Mouse (Mus musculus): ENCODE measurements around the gene Erc2. TPM values are rescaled to one million over a fixed set of nuclear protein-coding genes. Genes with fewer than 3 reads are reported as not detected.

Gene Erc2
- polyA plus RNA-seq, 1 experiment from 2014 or later: 58.0 TPM

DNA sequence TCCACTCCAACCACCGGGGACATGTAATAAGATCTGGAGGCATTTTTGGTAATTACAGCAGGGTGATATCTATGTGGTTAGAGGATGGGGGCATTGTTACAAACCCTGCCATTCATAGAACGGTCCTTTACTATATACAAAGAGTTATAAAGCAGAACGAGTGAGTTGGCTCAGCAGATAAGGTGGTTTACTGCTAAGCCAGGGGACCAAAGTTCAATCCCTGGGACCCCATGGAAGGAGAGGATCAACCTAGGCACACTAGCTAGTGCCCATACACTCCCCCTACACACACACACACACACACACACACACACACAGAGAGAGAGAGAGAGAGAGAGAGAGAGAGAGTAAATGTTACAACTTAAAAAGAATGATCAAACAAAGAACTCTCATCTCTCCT, 835.2 kb downstream of the Erc2 start:
- no peak overlapping the region for H3K9ac ChIP-seq
- ATAC-seq (ENCODE audit: low read depth): no peak
- 84% methylated on average over 3 of the region's 3 CpGs for WGBS
- H3K36me3 ChIP-seq: no peaks in the 10 kb centered on the region
- H3K9me3 ChIP-seq: no peaks in the 10 kb centered on the region
- H3K4me1 ChIP-seq (replicated peaks): no peaks in the 10 kb centered on the region
- H3K27me3 ChIP-seq: peaks cover 81% of the 10 kb centered on the region
- no peak overlapping the region for H3K27ac ChIP-seq (replicated peaks)
- no peak overlapping the region for H3K4me3 ChIP-seq
- H3K4me2 ChIP-seq: no peak overlapping the region

DNA sequence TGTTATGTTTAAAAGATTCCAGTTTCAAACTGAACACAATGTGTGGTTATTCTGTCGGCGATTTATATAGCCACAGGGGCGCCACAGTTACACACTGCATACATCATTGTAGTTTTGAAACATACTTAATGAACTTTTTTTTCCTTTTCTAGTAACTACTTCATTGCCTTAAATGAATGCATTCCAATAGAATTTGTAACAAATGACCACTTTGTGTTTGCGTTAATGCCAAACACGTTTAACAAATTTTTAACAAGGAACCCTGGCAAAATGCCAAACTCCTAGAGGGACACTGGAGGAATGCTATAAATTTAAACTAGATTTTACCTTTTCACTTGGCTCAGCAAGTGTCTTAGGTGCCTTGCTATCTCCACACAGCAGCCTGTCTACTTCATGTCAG, 845.7 kb downstream of the Erc2 start:
- Histone ChIP-seq H3K9me3 (no peaks in the 10 kb centered on the region), H3K27ac (replicated peaks) (no peak overlapping the region), H3K27me3 (peaks cover 50% of the 10 kb centered on the region), H3K4me1 (replicated peaks) (peaks cover 20% of the 10 kb centered on the region), H3K4me2 (no peak overlapping the region), H3K4me3 (no peak overlapping the region), H3K9ac (no peak overlapping the region), H3K36me3 (no peaks in the 10 kb centered on the region)
- 39% methylated on average over 5 of the region's 5 CpGs for WGBS
- no peak for ATAC-seq (ENCODE audit: low read depth)

DNA sequence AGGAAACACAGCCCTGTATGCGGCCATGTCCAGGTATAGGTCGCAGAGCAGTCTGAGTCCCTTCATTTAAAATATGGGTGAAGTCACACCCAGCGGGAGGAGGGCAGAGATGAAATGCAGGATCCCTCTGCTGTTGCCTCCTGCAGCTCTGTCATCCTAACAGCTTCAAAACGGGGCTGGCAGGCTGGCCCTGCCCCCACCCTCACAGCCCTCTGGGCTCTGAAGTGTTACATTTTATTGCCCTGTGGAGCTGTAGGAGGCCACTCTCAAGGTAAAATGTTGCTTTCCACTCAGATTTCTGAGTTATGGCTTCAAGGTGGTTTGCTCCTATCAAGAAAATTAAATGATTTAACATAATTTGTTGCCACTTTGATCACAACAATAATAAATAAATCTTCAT, 847.5 kb downstream of the Erc2 start:
- H3K9me3 ChIP-seq: no peaks in the 10 kb centered on the region
- H3K27ac ChIP-seq (replicated peaks): no peak overlapping the region
- no peak overlapping the region for H3K9ac ChIP-seq
- no peak overlapping the region for H3K4me2 ChIP-seq
- H3K4me3 ChIP-seq: no peak overlapping the region
- H3K36me3 ChIP-seq: no peaks in the 10 kb centered on the region
- peak; percentile 47 for ATAC-seq (ENCODE audit: low read depth)
- H3K4me1 ChIP-seq (replicated peaks): peaks cover 21% of the 10 kb centered on the region
- WGBS: 11% methylated on average over 4 of the region's 4 CpGs
- H3K27me3 ChIP-seq: peaks cover 37% of the 10 kb centered on the region

DNA sequence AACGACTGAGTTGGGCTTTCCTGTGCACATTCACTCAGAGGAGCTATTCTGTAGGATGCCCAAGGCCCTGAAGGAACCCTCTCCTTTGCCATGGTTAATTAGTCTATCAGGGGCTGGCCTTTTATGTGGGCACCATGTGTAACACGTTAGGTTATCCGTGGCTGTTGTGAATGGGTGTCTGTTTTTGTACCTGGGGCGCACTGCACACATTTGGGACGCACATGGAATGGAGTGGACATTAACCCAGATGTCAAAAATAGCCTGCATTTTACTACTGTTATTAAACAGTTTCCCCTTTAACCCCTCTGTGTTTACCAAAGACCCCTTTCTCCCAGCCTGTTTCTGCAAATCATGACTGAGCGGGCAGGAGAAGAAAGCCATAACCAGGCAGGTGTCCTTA, 848.0 kb downstream of the Erc2 start:
- no peak for ATAC-seq (ENCODE audit: low read depth)
- Histone ChIP-seq H3K4me1 (replicated peaks) (peaks cover 26% of the 10 kb centered on the region), H3K27me3 (peaks cover 32% of the 10 kb centered on the region), H3K9ac (no peak overlapping the region), H3K9me3 (no peaks in the 10 kb centered on the region), H3K27ac (replicated peaks) (no peak overlapping the region), H3K4me2 (no peak overlapping the region), H3K4me3 (no peak overlapping the region), H3K36me3 (no peaks in the 10 kb centered on the region)
- WGBS: 24% methylated on average over 6 of the region's 6 CpGs

DNA sequence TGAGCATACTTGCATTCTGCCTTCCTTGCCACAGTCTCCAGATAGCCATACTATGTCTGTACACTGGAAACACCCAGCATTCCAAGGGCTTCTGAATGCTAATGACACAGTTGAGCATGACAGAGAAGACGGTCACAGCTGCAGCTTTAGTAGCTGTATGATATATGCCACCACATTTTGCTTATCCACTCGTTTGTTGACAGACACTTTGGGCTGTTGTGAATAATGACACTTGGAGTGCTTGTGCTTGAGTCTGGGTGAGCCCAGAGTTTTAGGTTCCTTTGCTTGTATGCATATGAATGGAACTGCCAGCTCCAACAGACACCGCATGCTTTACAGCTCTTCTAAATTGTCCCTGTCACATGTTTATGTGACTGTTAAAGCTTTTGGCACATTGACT, 852.8 kb downstream of the Erc2 start:
- WGBS: 8% methylated on average over 3 of the region's 3 CpGs
- H3K4me2 ChIP-seq: peak overlapping the region; percentile 19

DNA sequence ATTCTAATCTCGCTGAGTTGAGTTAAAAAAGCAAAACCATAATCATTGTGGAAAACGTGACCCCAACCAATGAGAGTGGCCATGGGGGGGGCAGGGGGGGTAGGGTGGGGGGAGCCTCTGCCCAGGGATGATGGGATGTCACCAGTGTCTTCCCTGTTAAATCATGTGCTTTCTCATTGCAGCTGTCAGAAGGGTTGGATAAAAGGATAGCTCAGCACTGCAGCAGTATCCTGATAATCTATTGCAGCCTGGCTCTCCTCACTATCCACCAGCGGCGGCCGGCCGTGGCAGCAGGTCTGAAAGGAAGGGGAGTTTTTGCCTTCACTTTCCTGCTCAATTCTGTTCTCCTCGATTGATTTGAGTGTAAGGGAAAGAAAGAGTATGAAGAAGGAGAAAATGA, 853.2 kb downstream of the Erc2 start:
- Histone ChIP-seq H3K27me3 (peaks cover 10% of the 10 kb centered on the region; the same call in 1 of the 2 replicates), H3K9ac (0 out of 2 replicates have a peak overlapping the region, but pooled peaks have one; percentile 0), H3K27ac (replicated peaks) (peak overlapping the region; percentile 61), H3K4me1 (replicated peaks) (peaks cover 24% of the 10 kb centered on the region), H3K4me3 (no peak overlapping the region), H3K36me3 (no peaks in the 10 kb centered on the region), H3K9me3 (no peaks in the 10 kb centered on the region), H3K4me2 (peak overlapping the region; percentile 19)
- WGBS: 9% methylated on average over 7 of the region's 7 CpGs
- peak; percentile 76 for ATAC-seq (ENCODE audit: low read depth)

More for the DNA sequence above, 852.8 kb downstream of the Erc2 start:
- peaks cover 28% of the 10 kb centered on the region for H3K4me1 ChIP-seq (replicated peaks)
- peak; percentile 68 for ATAC-seq (ENCODE audit: low read depth)
- no peak overlapping the region for H3K4me3 ChIP-seq
- H3K36me3 ChIP-seq: no peaks in the 10 kb centered on the region
- peaks cover 10% of the 10 kb centered on the region; the same call in 1 of the 2 replicates for H3K27me3 ChIP-seq
- no peak overlapping the region for H3K9ac ChIP-seq
- no peaks in the 10 kb centered on the region for H3K9me3 ChIP-seq
- H3K27ac ChIP-seq (replicated peaks): peak overlapping the region; percentile 61

DNA sequence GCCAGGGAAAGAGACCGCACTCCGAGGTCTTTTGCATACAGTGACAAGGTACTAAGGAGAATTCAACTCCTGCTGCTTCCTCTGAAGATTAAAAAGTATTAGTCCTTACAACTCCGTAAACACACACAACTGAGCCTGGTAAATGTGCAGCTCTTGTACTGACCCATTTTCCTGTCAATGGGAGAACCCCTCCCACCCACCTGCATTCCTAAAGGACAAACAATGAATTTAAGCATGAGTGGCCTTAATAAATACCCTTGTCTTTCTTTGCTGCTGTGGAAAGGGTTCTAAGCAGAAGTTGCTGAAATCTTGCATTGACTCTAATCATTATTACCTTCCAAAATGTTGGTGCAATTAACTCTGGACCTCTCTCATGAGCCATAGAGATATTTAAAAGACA, 854.5 kb downstream of the Erc2 start:
- Histone ChIP-seq H3K9ac (no peak overlapping the region), H3K4me1 (replicated peaks) (peaks cover 23% of the 10 kb centered on the region), H3K4me2 (no peak overlapping the region), H3K4me3 (no peak overlapping the region), H3K9me3 (no peaks in the 10 kb centered on the region), H3K27ac (replicated peaks) (no peak overlapping the region), H3K27me3 (peaks cover 3% of the 10 kb centered on the region; the same call in 1 of the 2 replicates), H3K36me3 (no peaks in the 10 kb centered on the region)
- no peak for ATAC-seq (ENCODE audit: low read depth)
- 54% methylated on average over 3 of the region's 3 CpGs for WGBS

DNA sequence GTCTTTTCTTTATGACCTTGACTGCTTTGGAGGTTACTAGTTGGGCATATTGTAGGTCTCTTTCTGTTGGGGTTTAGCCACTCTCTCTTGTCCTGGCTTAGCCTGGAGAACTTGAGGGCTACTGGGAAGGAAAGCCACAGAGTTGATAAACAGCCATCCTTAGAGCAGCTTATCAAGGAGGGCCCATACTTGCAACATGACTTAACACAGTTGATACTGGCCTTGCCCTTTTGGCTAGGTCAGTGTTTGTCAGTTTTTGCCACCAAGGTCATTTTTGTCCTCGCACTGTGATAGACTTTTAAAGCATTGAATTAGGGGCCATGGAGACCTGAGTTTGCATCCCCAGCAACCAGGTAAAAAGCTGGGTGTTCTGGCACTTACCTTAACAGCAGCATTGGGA, 858.6 kb downstream of the Erc2 start:
- no peak overlapping the region for H3K4me3 ChIP-seq
- H3K9me3 ChIP-seq: no peaks in the 10 kb centered on the region
- WGBS: 86% methylated on average over 1 of the region's 1 CpGs
- H3K4me2 ChIP-seq: no peak overlapping the region
- peaks cover 11% of the 10 kb centered on the region for H3K4me1 ChIP-seq (replicated peaks)
- H3K27me3 ChIP-seq: no peaks in the 10 kb centered on the region
- ATAC-seq (ENCODE audit: low read depth): no peak
- no peaks in the 10 kb centered on the region for H3K36me3 ChIP-seq
- H3K9ac ChIP-seq: no peak overlapping the region
- no peak overlapping the region for H3K27ac ChIP-seq (replicated peaks)

DNA sequence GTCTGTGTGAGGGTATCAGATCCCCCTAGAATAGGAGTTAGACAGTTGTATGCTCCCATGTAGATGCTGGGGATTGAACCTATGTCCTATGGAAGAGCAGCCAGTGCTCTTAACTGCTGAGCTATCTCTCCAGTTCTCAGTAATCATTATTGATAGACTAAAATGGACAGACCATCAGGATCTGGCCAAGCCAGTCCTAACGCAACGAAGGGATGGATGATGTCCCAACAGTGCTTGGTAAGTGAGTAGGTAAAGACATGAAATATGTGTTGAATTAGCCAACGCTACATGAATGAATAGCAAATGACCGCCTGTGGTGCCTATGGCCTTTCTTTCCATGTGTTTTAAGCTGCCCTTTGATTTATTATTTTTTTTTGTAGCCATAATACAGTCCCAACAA, 871.6 kb downstream of the Erc2 start:
- Histone ChIP-seq H3K4me2 (no peak overlapping the region), H3K4me3 (no peak overlapping the region), H3K9me3 (no peaks in the 10 kb centered on the region), H3K27ac (replicated peaks) (no peak overlapping the region), H3K9ac (no peak overlapping the region), H3K27me3 (no peaks in the 10 kb centered on the region; the same call in 1 of the 2 replicates), H3K36me3 (no peaks in the 10 kb centered on the region), H3K4me1 (replicated peaks) (no peaks in the 10 kb centered on the region)
- 75% methylated on average over 4 of the region's 4 CpGs for WGBS
- no peak for ATAC-seq (ENCODE audit: low read depth)

DNA sequence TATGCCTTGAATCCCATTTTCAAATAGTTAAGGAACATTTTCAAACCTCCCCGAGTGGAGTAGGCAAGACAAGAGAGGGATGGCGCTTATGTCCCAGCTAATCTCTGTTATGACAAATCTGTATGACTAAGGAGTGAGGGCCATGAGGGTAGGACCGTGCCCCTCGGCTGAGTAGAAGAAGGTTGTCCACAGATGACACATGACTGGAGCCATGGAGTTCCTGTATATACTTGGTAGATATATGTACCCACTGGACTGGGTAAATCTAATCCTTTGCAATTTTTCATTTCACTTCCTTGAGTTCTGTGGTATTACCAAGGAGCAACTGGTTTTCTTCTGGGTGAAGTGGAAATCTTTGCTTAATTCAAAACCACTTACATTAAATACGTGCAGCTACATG, 872.0 kb downstream of the Erc2 start:
- Histone ChIP-seq H3K4me2 (no peak overlapping the region), H3K4me1 (replicated peaks) (no peaks in the 10 kb centered on the region)
- WGBS: 88% methylated on average over 5 of the region's 5 CpGs

DNA sequence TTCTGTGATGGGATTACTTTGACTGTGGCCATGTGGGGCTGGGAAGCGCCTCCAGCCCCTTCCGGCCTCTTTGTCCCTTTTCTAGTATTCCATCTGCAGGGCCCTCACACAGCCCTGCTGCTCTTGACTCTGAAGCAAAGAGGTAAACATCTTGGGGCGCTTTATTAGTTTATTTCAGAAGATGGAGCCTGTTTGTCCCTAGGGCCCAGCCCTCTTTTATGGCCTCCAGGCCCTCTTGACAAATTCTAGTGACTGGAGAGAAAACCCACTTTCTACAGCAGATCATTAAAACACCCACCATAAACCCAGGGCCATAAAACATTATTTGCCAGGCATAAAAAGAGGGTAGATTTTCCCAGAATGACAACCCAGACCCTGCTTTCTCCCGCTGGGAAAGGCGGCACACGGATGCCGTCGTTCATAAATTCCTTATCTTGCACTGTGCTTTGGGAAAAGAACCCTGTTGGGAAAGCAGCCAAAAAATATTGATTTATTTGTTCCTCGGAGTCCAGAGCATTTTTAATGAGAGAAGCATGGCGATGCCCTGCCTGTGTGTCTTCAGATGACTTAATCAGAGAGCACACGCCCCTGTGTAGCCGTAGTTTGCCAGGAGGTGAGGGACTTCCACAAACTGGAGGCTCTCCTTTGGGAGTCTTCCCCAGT, 879.1 kb downstream of the Erc2 start:
- Histone ChIP-seq H3K4me1 (replicated peaks) (peaks cover 36% of the 10 kb centered on the region), H3K9me3 (no peaks in the 10 kb centered on the region), H3K27ac (replicated peaks) (no peak overlapping the region), H3K4me3 (no peak overlapping the region), H3K36me3 (no peaks in the 10 kb centered on the region), H3K9ac (no peak overlapping the region), H3K4me2 (no peak overlapping the region), H3K27me3 (peaks cover 38% of the 10 kb centered on the region)
- 15% methylated on average over 12 of the region's 12 CpGs for WGBS
- no peak for ATAC-seq (ENCODE audit: low read depth)

More for the DNA sequence above, 872.0 kb downstream of the Erc2 start:
- Histone ChIP-seq H3K27ac (replicated peaks) (no peak overlapping the region), H3K36me3 (no peaks in the 10 kb centered on the region), H3K9me3 (no peaks in the 10 kb centered on the region), H3K9ac (no peak overlapping the region), H3K4me3 (no peak overlapping the region), H3K27me3 (no peaks in the 10 kb centered on the region; the same call in 1 of the 2 replicates)
- no peak for ATAC-seq (ENCODE audit: low read depth)

DNA sequence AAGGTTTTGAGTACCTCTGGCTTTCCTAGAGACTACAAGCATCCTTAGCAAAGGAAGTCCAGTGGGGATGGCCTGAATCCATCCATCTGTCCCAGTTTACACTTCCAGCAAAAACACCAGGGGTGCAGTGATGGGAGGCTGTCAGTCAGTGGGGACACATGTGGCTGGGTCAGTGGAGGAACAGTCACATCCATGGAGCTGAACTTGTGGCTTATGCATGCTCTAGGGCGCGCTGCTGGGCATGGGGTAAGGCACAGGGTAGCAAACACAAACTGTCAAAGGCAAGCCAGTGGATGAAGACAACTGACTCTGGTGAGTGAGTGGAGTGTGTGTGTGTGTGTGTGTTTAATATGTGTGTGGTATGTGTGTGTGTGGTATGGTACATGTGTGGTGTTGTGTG, 881.0 kb downstream of the Erc2 start:
- Histone ChIP-seq H3K27ac (replicated peaks) (no peak overlapping the region), H3K9ac (no peak overlapping the region), H3K4me2 (no peak overlapping the region), H3K4me3 (no peak overlapping the region), H3K36me3 (no peaks in the 10 kb centered on the region), H3K9me3 (no peaks in the 10 kb centered on the region), H3K27me3 (peaks cover 48% of the 10 kb centered on the region), H3K4me1 (replicated peaks) (peaks cover 54% of the 10 kb centered on the region)
- 82% methylated on average over 2 of the region's 2 CpGs for WGBS
- ATAC-seq (ENCODE audit: low read depth): no peak

All from neural tube, embryonic 13.5 days (tissue).